Mouse (Mus musculus): ENCODE measurements around the gene Dennd1c. TPM values are rescaled to one million over a fixed set of nuclear protein-coding genes. Genes with fewer than 3 reads are reported as not detected.

Dennd1c gene
- polyA plus RNA-seq, 1 experiment from 2014 or later = 3.4 TPM

- no peaks in the 10 kb centered on the region for H3K9me3 ChIP-seq (ENCODE audit: control insufficient read depth, low read length)
- no peaks in the 10 kb centered on the region for H3K27me3 ChIP-seq (ENCODE audit: control insufficient read depth, insufficient read depth, low read length)
- no peak overlapping the region for H3K27ac ChIP-seq (ENCODE audit: low read depth, low read length)
- no peak overlapping the region for H3K4me3 ChIP-seq (ENCODE audit: low read length)
- H3K4me1 ChIP-seq (ENCODE audit: control insufficient read depth, insufficient read depth, low read length) = no peaks in the 10 kb centered on the region
- no peak for ATAC-seq (ENCODE audit: low FRiP score, low TSS enrichment)
- H3K4me2 ChIP-seq (replicated peaks; ENCODE audit: low read depth, low read length) = no peak overlapping the region
- H3K9ac ChIP-seq (ENCODE audit: low read depth, low read length) = no peak overlapping the region
- 46% methylated on average over 8 of the region's 8 CpGs for WGBS
- H3K36me3 ChIP-seq (ENCODE audit: control insufficient read depth, insufficient read depth, low read length) = no peaks in the 10 kb centered on the region
Observed at GRCm38 (mm10) chr17:57038978-57039377, 39.3 kb downstream of the Dennd1c start.

GRCm38 (mm10) chr17:57032854-57033253 lies 45.5 kb downstream of the Dennd1c start:
- no peak overlapping the region; the same call in 1 of the 2 replicates for H3K4me3 ChIP-seq (ENCODE audit: low read length)
- no peaks in the 10 kb centered on the region for H3K9me3 ChIP-seq (ENCODE audit: control insufficient read depth, low read length)
- no peak overlapping the region; the same call in 1 of the 2 replicates for H3K27ac ChIP-seq (ENCODE audit: low read depth, low read length)
- 81% methylated on average over 4 of the region's 4 CpGs for WGBS
- H3K4me1 ChIP-seq (ENCODE audit: control insufficient read depth, insufficient read depth, low read length) = peaks cover 15% of the 10 kb centered on the region
- no peak for ATAC-seq (ENCODE audit: low FRiP score, low TSS enrichment)
- no peak overlapping the region for H3K9ac ChIP-seq (ENCODE audit: low read depth, low read length)
- peak overlapping the region; percentile 50; the same call in 1 of the 2 replicates for H3K4me2 ChIP-seq (replicated peaks; ENCODE audit: low read depth, low read length)
- H3K36me3 ChIP-seq (ENCODE audit: control insufficient read depth, insufficient read depth, low read length) = peaks cover 13% of the 10 kb centered on the region
- H3K27me3 ChIP-seq (ENCODE audit: control insufficient read depth, insufficient read depth, low read length) = no peaks in the 10 kb centered on the region

GRCm38 (mm10) chr17:57031661-57032420 lies 46.5 kb downstream of the Dennd1c start:
- WGBS = under 1% methylated on average over 38 of the region's 38 CpGs
- Histone ChIP-seq H3K9me3 (ENCODE audit: control insufficient read depth, low read length) (no peaks in the 10 kb centered on the region), H3K27ac (ENCODE audit: low read depth, low read length) (peak overlapping the region; percentile 82), H3K4me1 (ENCODE audit: control insufficient read depth, insufficient read depth, low read length) (peaks cover 15% of the 10 kb centered on the region), H3K27me3 (ENCODE audit: control insufficient read depth, insufficient read depth, low read length) (no peaks in the 10 kb centered on the region), H3K9ac (ENCODE audit: low read depth, low read length) (peak overlapping the region; percentile 100), H3K4me2 (replicated peaks; ENCODE audit: low read depth, low read length) (peak overlapping the region; percentile 50), H3K36me3 (ENCODE audit: control insufficient read depth, insufficient read depth, low read length) (peaks cover 23% of the 10 kb centered on the region), H3K4me3 (ENCODE audit: low read length) (peak overlapping the region; percentile 71)
- ATAC-seq (ENCODE audit: low FRiP score, low TSS enrichment) = peak; percentile 96

GRCm38 (mm10) chr17:57030931-57031660 lies 47.2 kb downstream of the Dennd1c start, which contains the start of gene Khsrp:
Khsrp (minus strand) TSS chr17:57031522.
- ATAC-seq (ENCODE audit: low FRiP score, low TSS enrichment) = no peak
- WGBS = 2% methylated on average over 67 of the region's 99 CpGs

GRCm38 (mm10) chr17:57029691-57030090 lies 48.6 kb downstream of the Dennd1c start:
- ATAC-seq (ENCODE audit: low FRiP score, low TSS enrichment) = no peak
- WGBS = 24% methylated on average over 8 of the region's 8 CpGs

More at GRCm38 (mm10) chr17:57030931-57031660, 47.2 kb downstream of the Dennd1c start, which contains the start of gene Khsrp:
- peak within 1 kb of the TSS; percentile 100 for H3K9ac ChIP-seq (ENCODE audit: low read depth, low read length)
- peak within 1 kb of the TSS; percentile 93 for H3K27ac ChIP-seq (ENCODE audit: low read depth, low read length)
- peak within 1 kb of the TSS; percentile 71 for H3K4me2 ChIP-seq (replicated peaks; ENCODE audit: low read depth, low read length)
- peaks cover 15% of the 10 kb centered on the region for H3K4me1 ChIP-seq (ENCODE audit: control insufficient read depth, insufficient read depth, low read length)
- peaks cover 31% of the 10 kb centered on the region for H3K36me3 ChIP-seq (ENCODE audit: control insufficient read depth, insufficient read depth, low read length)
- no peaks in the 10 kb centered on the region for H3K27me3 ChIP-seq (ENCODE audit: control insufficient read depth, insufficient read depth, low read length)
- peak within 1 kb of the TSS; percentile 71 for H3K4me3 ChIP-seq (ENCODE audit: low read length)
- no peaks in the 10 kb centered on the region for H3K9me3 ChIP-seq (ENCODE audit: control insufficient read depth, low read length)

GRCm38 (mm10) chr17:57027471-57027870 lies 50.8 kb downstream of the Dennd1c start:
- no peaks in the 10 kb centered on the region for H3K27me3 ChIP-seq (ENCODE audit: control insufficient read depth, insufficient read depth, low read length)
- no peak overlapping the region for H3K4me2 ChIP-seq (replicated peaks; ENCODE audit: low read depth, low read length)
- H3K4me3 ChIP-seq (ENCODE audit: low read length) = no peak overlapping the region
- no peak overlapping the region for H3K9ac ChIP-seq (ENCODE audit: low read depth, low read length)
- ATAC-seq (ENCODE audit: low FRiP score, low TSS enrichment) = no peak
- H3K27ac ChIP-seq (ENCODE audit: low read depth, low read length) = no peak overlapping the region
- H3K36me3 ChIP-seq (ENCODE audit: control insufficient read depth, insufficient read depth, low read length) = peaks cover 67% of the 10 kb centered on the region
- WGBS = 83% methylated on average over 4 of the region's 4 CpGs
- no peaks in the 10 kb centered on the region for H3K9me3 ChIP-seq (ENCODE audit: control insufficient read depth, low read length)
- H3K4me1 ChIP-seq (ENCODE audit: control insufficient read depth, insufficient read depth, low read length) = peaks cover 14% of the 10 kb centered on the region

More at GRCm38 (mm10) chr17:57029691-57030090, 48.6 kb downstream of the Dennd1c start:
- peaks cover 45% of the 10 kb centered on the region for H3K36me3 ChIP-seq (ENCODE audit: control insufficient read depth, insufficient read depth, low read length)
- peak overlapping the region; percentile 71 for H3K4me2 ChIP-seq (replicated peaks; ENCODE audit: low read depth, low read length)
- H3K27me3 ChIP-seq (ENCODE audit: control insufficient read depth, insufficient read depth, low read length) = no peaks in the 10 kb centered on the region
- peak overlapping the region; percentile 100 for H3K9ac ChIP-seq (ENCODE audit: low read depth, low read length)
- H3K27ac ChIP-seq (ENCODE audit: low read depth, low read length) = no peak overlapping the region
- H3K4me3 ChIP-seq (ENCODE audit: low read length) = peak overlapping the region; percentile 71
- peaks cover 15% of the 10 kb centered on the region for H3K4me1 ChIP-seq (ENCODE audit: control insufficient read depth, insufficient read depth, low read length)
- no peaks in the 10 kb centered on the region for H3K9me3 ChIP-seq (ENCODE audit: control insufficient read depth, low read length)

GRCm38 (mm10) chr17:57020960-57021359 lies 57.4 kb downstream of the Dennd1c start:
- H3K4me2 ChIP-seq (replicated peaks; ENCODE audit: low read depth, low read length) = no peak overlapping the region
- no peaks in the 10 kb centered on the region for H3K27me3 ChIP-seq (ENCODE audit: control insufficient read depth, insufficient read depth, low read length)
- H3K36me3 ChIP-seq (ENCODE audit: control insufficient read depth, insufficient read depth, low read length) = peaks cover 61% of the 10 kb centered on the region
- no peaks in the 10 kb centered on the region for H3K4me1 ChIP-seq (ENCODE audit: control insufficient read depth, insufficient read depth, low read length)
- H3K9me3 ChIP-seq (ENCODE audit: control insufficient read depth, low read length) = no peaks in the 10 kb centered on the region
- H3K27ac ChIP-seq (ENCODE audit: low read depth, low read length) = no peak overlapping the region
- ATAC-seq (ENCODE audit: low FRiP score, low TSS enrichment) = no peak
- no peak overlapping the region for H3K4me3 ChIP-seq (ENCODE audit: low read length)
- no peak overlapping the region for H3K9ac ChIP-seq (ENCODE audit: low read depth, low read length)
- 90% methylated on average over 5 of the region's 5 CpGs for WGBS

GRCm38 (mm10) chr17:57019693-57020092 lies 58.6 kb downstream of the Dennd1c start:
- Histone ChIP-seq H3K9ac (ENCODE audit: low read depth, low read length) (no peak overlapping the region), H3K9me3 (ENCODE audit: control insufficient read depth, low read length) (no peaks in the 10 kb centered on the region), H3K4me3 (ENCODE audit: low read length) (no peak overlapping the region), H3K36me3 (ENCODE audit: control insufficient read depth, insufficient read depth, low read length) (peaks cover 48% of the 10 kb centered on the region), H3K27ac (ENCODE audit: low read depth, low read length) (no peak overlapping the region), H3K27me3 (ENCODE audit: control insufficient read depth, insufficient read depth, low read length) (no peaks in the 10 kb centered on the region), H3K4me1 (ENCODE audit: control insufficient read depth, insufficient read depth, low read length) (no peaks in the 10 kb centered on the region), H3K4me2 (replicated peaks; ENCODE audit: low read depth, low read length) (no peak overlapping the region)
- no peak for ATAC-seq (ENCODE audit: low FRiP score, low TSS enrichment)
- WGBS = 88% methylated on average over 2 of the region's 2 CpGs
